Mouse (Mus musculus) spleen, adult 2 months (tissue): ENCODE measurements around the gene Dgcr2.

ENCODE experiments used
- CTCF ChIP-seq: fragments of 200-500 bp; IDR thresholded peaks from 2 replicates; pipeline ENCODE4 v1.5.1; 2011; ENCODE audit warnings: mild to moderate bottlenecking, inconsistent platforms; ENCODE audit not compliant: insufficient read depth, insufficient read length, insufficient replicate concordance; ENCODE audit errors: extremely low read depth
- POLR2A ChIP-seq: fragments of 200-500 bp; IDR thresholded peaks from 2 replicates; pipeline ENCODE4 v1.6.1; 2011; ENCODE audit warnings: low read depth, low read length, inconsistent platforms

GRCm38 (mm10) chr16:17889689-17890341, 8.5 kb downstream of the Dgcr2 start:
- TF ChIP-seq CTCF (no peak), POLR2A (no peak)
